Mouse (Mus musculus): Measurements from ENCODE around the gene Palld.
A peak's percentile ranks its signal among the peaks of the same experiment; 100 is the strongest.

Palld gene

DNA sequence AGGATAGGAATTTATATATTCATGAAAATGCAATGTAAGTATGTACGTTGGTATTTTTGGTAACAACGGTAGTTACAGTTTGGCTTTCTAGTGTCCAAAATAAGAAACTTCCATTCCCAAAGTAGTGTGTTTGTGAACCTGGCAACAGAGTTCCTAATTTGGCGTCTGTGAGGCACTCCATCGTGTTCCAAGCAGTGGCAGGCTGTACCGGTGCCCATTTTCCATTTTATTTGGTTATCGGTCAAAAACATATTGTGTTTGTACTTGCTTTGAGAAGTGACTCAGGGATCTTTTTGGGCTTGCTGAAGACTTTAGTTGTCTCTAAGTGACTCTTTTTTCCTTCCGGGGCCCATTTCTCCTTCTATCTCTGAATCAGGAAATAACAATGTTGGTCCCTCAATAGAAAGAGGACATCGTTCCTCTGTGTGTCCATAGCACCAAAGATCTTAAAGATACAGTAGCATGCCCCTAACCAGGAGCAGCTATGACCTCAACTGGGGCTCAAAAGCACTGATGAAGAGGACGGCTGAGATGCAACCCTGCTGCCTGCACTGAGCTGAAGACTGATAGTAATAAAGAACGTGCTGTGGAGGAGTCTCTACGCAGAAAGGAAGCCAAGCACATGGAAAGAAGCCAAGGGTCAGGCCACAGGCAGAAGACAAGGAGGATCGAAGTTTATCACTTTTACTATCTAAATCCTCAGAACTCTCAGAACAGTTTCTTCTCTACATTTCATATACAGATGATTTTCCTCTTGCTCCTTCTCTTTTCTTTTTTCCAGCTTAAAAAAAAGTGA, 344.2 kb downstream of the Palld start:
- no peak for DNase-seq (ENCODE audit: low read depth, low spot score)

DNA sequence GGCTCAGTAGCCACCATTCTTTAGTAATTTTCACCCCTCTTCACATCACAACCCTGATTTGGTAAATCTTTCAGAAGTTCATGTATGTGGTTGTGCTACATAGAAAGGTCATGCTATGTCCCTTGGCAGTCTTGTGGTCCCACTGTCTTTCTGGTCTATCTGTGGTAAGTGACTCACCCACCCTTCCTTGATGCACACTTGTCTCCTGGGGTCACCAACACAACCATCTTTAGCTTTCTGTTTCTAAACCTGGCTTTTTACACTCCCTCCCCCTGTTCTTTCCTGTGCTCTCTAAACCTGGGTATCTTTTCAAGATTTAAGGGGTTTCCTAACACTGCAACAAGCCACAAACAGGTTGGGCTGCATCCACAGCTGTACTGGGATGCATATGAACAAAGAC, 345.5 kb downstream of the Palld start:
- no peak for DNase-seq (ENCODE audit: low read depth, low spot score)

DNA sequence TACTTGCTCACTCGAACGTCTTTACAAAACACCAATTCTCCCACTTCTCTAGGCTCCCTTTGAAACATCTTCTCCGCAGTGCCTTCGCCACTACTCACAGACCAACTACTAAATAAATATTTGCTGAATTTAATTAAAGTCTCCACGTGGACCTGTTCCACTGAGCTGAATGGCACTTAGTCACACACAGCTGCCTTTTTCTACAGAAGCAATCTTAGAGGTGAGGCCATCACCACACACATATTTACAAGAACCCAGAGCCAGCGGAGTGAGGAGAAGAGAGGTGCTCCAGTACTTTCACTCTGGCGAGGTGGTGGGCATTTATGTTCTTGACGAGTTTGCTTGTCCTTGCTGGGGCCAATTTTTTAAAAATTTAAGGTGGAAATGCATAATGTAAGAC, 346.3 kb downstream of the Palld start:
- DNase-seq (ENCODE audit: low read depth, low spot score) = no peak

DNA sequence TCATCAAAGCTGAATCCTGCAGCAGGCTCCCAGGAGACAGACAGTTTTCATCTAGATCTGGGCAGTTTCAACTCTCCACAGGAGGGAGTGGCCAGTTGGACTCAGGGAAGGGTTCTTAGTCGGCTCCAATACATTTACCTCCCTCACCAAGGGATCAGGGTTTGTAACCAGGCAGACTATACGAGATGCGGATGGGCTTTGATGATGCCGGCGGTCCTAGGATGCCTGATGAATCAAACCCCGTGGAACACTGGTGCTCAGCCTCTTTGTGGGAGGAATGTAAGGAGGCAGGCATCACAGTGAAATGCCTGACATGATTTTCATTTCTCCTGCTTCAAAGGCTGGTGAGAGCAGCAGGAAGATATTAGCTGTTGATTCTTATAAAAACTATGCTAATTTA, 347.1 kb downstream of the Palld start:
- DNase-seq (ENCODE audit: low read depth, low spot score) = no peak

DNA sequence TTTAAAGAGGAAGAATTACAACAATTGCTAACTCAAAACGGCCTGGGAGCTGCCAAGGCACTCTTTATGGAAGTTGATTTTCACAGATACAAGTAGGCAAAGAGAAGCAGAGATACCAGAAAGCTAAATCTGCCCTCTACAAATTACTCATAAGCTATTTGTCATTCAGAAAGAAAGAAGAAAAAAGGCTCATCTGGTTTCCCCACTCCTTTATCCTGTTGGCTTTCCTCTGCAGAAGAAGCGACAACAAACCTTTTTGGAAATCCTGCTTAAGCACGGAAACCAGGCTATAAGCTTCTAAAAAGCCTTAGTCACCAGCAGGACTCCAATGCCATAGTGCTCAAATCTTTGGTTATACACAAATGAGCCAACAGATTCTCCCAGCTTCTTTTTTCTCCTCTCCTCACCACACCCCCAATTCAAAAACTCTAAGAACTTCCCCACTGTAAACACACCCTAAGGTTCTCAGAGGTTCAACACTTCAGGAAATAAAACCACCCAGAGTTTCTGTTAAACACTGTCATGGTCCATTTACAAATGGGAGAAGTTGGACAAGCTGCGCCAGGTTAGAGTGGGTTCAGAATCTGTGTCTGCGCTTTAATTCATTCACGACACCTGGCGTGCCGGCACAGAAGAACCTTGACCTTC, 349.6 kb downstream of the Palld start:
- DNase-seq (ENCODE audit: low read depth, low spot score) = no peak

DNA sequence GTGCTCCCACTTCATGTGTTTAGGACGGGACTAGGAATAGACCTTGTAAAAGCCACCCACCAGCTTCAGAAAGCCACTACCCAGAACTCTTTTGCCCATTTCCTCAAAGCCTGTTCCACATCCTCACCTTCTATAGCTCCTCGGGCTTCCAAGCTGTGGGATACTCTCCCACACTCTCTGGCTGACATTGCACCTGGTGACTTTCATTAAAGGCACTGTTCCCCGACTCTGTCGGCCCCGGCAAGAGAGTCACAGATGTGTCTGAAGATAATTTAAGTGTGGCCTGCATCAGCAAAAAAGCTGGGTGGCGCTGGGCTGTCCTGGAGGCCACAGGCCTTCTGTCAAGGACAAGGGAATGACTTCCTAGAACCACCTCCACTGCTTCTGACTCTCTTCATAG, 350.3 kb downstream of the Palld start:
- no peak for DNase-seq (ENCODE audit: low read depth, low spot score)

DNA sequence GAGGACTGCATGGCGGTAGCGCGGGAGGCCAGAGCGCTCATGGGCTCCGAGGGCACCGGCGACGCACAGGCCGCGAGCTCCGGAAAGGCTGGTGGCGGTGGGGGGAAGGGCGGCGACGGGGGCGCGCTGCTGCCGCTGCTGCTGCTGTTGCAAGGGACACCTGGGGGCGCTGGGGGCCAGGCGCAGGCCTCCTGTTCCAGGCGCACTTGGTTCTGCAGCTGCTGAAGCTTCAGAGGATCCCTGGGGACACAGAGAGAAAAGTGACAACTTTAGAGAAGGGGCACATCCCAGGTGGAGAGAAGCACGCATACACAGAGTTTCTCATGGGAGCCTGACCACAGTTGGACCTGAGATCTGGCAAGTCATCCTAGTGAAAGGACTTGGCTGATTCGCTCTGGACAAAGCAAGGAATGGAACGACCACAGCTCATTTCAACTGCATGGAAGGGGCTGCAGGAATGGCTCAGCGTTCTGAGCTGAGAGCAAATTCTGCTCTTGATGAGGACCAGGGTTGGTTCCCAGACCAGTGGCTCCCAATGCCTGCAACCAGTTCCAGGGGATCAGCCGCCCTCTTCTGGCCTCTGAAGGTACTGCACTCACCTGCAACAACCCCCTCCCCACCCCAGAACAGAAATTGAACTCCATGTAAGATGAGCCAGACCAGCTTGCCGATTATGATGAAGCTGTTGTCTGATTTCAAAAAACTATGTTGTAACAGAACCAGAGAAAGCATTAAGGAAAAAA, 352.3 kb downstream of the Palld start:
- no peak for DNase-seq (ENCODE audit: low read depth, low spot score)

DNA sequence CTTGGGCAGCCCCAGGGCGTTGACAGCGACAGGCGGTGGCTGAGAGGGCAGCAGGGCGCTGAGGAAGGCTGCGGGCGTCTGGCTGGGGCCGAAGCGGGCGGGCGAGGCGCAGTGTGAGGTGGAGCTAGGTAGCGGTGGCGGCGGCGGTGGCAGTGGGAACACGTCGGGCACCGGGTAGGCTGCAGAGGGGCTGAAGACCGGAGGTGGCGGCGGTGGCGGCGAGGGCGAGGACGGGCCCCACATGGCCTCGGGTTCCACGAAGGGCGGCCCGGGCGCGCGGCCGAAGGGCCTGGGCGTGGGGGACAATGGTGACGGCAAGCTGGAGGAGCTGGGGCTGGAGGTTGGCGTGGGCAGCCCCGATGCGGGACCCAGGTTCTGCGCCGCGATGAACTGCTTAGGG, 352.9 kb downstream of the Palld start:
- DNase-seq (ENCODE audit: low read depth, low spot score) = no peak

DNA sequence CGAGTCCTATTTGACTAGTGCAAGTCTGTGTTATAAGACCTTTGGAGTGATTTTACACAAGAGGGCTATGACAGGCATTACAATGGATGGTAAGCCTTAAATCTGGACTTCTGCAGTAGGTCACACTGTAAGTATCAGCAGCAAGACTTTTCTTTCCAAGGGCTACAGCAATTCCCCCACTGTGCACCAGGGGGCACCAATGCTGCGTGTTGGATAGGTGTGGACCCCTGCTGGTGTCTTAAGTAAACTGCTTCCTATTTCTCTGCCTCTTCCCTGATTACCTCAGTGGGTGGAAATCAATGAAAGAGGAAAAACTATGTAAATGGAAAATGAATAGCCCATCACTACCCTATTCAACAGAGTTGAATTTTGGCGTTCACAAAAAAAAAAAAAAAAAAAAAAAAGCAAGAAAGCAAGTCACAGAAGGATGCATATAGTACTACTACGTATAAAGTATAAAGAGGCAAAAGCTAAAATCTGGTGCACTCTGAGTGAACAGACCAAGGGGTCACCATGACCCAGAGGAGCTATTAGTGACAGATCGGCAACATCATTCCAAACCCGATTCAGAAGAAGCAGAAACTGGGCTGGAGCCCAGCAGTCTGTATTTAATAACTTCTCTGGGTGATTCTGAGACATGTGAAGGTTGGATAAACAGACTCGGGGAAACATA, 362.5 kb downstream of the Palld start:
- DNase-seq (ENCODE audit: low read depth, low spot score) = peak; percentile 79

DNA sequence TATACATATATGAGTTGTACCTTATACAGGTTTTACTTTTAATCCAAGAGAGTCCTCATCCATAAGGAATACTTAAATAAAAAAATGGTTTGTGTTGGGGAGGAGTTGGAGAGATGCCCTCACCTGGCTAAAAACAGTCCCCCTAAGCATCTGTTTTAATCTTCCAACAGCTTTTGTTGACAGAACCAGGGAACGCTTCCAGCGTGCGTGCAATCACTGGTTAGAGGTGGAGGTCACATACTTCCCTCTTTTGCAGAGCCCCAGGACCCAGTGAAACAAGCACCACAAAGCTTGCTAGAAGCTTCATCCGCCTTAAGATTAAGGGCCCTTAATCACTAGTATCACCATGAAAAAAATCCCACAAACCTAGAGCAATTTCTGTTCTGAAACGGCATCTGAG, 365.0 kb downstream of the Palld start:
- no peak for DNase-seq (ENCODE audit: low read depth, low spot score)

DNA sequence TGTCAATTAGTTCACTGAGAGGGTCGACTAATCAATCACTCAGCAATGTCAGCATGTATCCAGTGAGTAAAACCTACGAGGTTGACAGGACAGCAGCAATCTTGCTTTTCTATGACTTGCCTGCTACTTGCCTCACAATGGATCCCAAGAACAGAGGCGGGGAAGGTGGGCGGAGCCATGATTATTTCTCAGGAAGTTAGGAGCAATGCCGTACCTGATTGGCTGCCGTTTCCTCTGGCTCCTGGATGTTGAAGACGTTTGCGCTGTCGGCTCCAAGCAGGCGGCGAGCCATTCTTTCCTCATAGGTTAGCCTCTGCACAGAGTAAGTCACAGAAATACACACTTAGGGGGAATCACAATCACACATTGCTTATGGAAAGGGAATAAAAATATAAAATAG, 367.0 kb downstream of the Palld start:
- no peak for DNase-seq (ENCODE audit: low read depth, low spot score)

DNA sequence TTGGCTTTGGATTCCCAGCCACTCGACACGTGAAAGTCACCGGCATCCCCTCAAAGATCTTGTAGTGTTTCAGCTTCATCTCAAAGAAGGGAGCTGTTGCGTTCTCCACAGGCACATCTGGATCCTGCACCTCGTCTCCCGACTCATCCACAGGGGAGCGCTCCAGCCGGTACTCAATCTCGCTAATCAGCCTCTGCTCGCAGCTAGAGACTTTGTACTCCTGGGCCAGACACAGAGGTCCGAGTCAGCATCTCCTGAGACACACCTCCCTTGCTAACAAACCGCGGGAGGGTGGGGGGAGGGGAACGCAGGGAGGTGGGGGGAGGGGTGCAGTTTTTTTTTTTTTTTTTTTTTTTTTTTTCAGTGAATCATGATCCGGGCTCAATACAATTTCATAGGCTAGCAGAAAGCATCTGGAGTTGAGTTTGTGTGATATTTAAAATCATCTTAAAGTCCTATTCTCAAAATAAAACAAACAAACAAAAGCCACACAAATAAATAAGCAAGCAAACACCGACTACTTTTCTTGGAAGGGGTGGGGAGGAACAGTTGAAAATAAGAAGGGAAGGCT, 369.0 kb downstream of the Palld start:
- no peak for DNase-seq (ENCODE audit: low read depth, low spot score)

DNA sequence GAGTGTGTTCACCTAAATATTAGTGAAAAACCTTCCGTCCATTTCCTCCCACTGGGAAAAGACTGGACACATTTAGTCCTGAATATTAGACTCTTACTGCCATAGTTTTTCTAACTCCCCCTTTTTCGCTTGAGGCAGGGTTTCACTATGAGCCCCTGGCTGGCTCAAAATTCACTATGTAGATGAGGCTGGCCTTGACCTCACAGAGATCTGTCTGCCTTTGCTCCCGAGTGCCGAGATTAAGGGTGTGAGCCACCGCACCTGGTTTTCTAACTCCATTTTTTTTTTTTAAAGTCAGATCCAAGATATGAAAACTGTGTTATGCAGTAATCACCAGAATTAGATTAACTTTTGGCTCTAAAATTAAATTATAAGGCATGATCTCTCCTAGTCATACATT, 369.7 kb downstream of the Palld start:
- DNase-seq (ENCODE audit: low read depth, low spot score) = no peak

DNA sequence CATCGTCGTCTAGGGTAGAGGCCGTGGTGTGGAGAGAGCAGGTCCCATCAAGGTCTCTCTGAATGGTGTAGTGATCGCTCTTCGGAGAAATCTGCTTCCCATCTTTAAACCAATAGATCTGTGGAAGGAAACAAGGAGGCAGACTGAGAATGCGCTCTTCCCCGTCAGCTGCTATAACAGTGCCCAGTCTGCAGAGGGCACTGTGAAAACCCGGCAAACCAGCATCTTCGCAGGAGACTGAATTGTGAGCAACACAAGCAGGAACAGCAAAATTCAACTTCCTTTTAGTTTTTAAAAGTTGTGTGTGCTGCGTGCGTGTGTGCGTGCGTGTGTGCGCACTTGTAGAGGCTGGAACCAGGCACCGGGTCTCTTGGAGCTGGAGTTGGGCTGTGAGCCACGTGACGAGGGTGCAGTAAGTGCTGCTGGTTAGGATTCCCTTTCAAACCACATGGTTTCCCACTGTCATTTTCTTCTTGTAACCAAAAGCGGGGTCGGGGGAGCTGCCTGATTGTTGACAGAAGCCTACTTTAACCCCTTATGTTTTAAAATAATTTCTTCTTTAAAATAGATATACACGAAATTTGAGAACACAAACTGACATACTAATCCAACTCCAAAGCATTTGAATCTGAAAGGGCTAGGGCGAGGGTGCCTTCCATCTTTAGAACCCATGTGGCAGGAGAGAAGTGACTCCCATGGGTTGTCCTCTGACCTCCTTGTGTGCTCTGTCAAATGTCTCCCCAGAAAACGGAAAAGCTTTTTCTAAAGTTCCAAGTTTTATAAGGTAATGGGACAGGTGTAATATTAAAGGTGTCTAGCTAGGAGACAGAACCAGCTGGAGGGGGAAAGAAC, 370.3 kb downstream of the Palld start:
- DNase-seq (ENCODE audit: low read depth, low spot score) = no peak

DNA sequence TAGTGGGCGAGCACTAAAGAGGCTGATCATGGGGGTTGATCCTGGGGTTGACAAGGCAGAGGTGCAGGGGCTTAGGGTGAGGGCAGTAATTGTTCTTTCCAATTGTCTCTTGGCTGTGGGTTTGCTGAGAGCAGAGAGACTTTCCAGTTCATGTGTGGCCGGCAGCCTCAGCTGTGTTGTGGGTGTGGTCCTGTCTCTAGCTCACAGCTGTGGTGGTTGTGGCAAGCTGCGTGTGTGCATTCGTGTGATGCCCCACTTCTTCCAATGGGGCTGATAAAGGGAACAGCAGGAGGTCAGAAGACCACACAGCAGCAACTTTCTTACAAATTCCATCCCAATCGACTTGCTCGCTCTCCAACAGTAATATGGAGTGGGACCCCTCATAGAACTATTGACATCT, 373.8 kb downstream of the Palld start:
- no peak for DNase-seq (ENCODE audit: low read depth, low spot score)

DNA sequence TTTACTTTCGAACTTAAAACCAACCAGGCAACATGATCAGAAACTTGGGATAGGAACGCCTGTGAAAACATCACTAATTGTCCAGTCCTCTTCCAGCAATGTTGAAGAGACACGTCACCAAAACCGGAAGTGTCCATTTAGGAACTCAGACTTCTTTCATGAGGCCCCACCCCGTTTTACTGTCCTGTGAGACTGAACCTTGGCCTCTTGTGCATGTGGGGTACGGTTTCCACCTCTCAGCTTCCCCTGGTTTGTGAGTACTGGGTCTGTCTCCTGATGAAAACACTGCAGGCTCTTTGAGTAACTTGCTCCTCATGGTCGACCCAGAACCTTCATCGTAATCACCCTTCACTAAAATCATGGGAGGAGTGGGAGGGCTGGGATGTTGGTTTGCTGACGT, 374.3 kb downstream of the Palld start:
- no peak for DNase-seq (ENCODE audit: low read depth, low spot score)

DNA sequence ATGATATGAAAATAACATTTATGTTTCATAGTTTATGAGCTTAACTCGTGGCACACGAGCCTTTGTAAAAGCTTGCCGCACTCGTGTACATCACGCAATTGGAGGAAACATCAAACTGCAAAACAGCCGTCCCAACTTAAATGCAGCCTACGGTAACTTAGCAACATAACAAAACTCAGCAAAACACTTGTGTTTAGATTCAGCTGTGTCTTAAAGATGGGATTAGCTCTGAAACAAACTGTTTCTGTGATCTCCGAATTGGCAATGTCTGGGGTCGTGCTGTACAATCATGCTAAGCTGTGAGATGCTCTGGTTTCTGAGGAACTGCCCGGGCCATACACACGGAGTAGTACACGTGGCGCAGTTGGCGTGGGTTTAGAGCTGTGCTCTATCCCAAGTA, 375.5 kb downstream of the Palld start:
- DNase-seq (ENCODE audit: low read depth, low spot score) = no peak

DNA sequence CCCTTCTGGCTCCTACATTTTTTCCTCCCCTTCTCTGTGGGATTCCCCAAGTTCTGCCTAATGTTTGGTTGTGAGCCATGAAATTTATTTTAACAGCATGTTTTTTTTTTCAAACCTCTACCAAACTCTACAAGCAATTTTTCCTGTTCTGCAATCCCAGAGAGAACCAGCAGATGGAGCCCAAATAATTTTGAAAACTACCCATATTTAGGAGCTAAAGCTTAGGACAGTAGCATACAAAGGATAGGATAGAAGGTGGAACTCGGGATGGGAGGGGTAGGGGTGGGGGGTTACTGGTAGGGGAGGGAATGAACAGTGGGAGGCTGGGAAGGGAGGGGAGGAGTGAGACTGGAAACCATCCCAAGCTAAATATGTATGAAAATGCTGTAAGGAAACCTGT, 380.4 kb downstream of the Palld start:
- no peak for DNase-seq (ENCODE audit: low read depth, low spot score)

DNA sequence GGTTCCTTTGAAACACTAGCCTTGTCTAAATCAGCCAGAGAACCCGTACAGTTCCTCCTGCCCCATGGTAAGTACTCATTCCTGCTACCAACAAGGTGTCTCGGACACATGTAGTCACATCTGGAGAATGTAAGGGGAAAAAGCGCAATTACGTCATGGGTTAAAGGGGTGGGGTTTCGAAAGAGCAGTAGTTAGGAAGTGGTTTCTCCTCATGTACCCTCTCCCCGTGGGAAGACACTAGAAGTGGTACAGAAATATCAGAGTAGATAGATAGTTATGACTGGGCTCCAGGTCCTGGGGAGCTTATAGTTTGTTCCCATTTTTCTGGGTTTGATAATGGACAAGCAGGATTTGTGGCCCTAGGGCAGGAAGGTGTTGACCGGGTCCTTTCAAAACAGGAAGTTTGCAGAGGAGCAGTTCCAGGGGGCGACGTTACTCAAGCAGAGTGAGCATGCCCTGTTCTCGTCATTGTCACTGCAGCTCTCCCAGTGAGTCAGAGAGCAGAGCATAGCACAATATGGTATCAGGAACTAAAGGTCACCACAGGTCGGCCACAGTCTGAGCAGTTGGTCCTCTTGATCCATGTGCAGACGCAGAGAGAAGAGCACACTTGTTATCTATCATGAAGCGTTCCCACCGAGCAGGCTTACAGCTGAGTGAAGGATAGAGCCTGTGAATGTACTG, 384.8 kb downstream of the Palld start:
- DNase-seq (ENCODE audit: low read depth, low spot score) = no peak

DNA sequence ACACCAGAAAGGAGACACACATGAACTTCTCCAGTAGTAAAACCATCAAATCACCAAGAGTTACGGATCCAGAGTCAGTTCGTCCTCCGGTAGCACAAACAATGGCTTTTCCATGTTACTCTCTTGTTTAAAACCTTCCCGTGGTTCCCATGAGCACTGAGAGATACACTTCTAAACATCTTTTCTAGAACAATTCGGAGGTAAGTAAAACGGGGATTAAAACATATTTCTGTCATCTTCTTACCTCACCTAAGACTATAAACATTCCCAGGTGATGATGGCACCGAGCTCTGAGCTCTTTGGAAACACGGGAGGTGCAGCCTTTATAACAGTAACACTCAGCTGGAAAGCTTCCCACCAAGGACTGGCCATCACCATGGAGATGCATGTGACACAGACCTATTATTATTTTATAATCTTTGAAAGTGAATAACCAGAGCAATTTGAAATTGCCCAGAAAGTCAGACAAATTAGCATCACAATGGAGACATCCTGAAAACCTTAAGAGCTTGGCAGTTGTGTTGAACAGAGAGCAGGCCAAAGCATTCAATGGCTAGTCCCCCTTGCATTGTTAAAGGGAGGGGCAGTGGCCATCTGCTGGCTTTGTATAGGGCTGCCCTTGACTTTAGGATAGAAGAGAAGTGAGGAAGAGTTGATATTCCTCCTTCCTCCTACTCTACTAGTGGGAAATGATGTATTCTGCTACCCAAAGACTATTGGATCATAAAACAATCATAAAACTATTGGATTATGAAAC, 385.6 kb downstream of the Palld start:
- DNase-seq (ENCODE audit: low read depth, low spot score) = no peak
